Mouse (Mus musculus) bone marrow, adult 2 months (tissue): ENCODE measurements around the gene Wdr76.

Experiments
- CTCF ChIP-seq: fragments of 200-500 bp; IDR thresholded peaks from 2 replicates; pipeline ENCODE4 v1.5.1; 2011; ENCODE audit warnings: low read length, control low read depth; ENCODE audit not compliant: control insufficient read depth, insufficient read depth
- POLR2A ChIP-seq: fragments of 200-500 bp; IDR thresholded peaks from 2 replicates; pipeline ENCODE4 v1.6.1; 2011; ENCODE audit warnings: low read depth, mild to moderate bottlenecking, control low read depth, low read length, borderline replicate concordance; ENCODE audit not compliant: control insufficient read depth

- TF ChIP-seq CTCF = no peak
- no peak for TF ChIP-seq POLR2A
These were observed 1.4 kb downstream of the Wdr76 start for GRCm38 (mm10) chr2:121507951-121508330.
